Mouse (Mus musculus) bone marrow macrophage, adult 2 months (primary cell): ENCODE measurements at regions not wholly inside any gene's neighbourhood (a gene's known extent, or its start where the extent isn't known, plus 50 kb on each side); places are given as distances from the start of the nearest gene placed in this dataset.

Experiments
- CTCF ChIP-seq: IDR thresholded peaks from 2 replicates; pipeline ENCODE4 v1.5.1; 2012; ENCODE audit warnings: low read depth, mild to moderate bottlenecking, low read length, moderate library complexity
- POLR2A ChIP-seq: IDR thresholded peaks from 2 replicates; pipeline ENCODE4 v1.6.1; 2012; ENCODE audit warnings: mild to moderate bottlenecking, low read depth, low read length, borderline replicate concordance

DNA sequence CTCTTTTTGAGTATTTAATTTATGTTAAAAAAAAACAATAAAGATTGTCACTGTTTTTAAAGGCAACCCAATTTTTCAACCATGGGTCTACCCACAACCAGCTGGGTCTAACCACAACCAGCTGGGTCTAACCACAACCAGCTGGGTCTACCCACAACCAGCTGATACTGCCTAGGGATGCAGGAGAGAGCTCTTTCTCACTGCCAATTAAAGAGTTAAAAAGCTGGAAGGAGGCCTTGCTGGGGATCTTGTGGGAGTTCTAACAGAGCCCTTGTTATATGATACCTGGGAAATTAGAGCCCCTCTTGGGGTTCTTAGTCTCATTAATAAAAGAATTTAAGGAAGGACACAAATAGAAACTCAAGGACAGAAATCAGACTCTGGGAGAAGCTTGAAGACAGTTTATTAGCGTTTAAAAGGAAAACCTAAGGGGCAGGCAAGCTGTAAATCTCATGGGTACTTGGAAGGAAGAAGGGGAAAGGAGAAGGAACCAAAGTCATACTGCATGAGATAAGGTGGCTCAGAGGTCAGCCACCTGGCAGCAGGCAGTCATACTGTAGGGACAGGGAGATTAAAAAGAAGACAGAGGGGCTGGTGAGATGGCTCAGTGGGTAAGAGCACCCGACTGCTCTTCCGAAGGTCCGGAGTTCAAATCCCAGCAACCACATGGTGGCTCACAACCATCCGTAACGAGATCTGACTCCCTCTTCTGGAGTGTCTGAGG, 379.1 kb downstream of the Adam3 start:
- TF ChIP-seq POLR2A, result no peak
- no peak for TF ChIP-seq CTCF
